Mouse (Mus musculus) hindlimb bud, embryonic 11.5 days (tissue): ENCODE results near the gene Arhgap25.
A peak's percentile ranks its signal among the peaks of the same experiment; 100 is the strongest.
"Not testable (repeated sequence)": the region's sequence is repeated elsewhere in the genome, so short reads cannot be mapped to it uniquely, and the experiment has no call there.

Experiments used
- DNase-seq: peaks from one replicate; pipeline ENCODE4 v3.0.0-alpha.2; 2012; ENCODE audit warnings: low read depth, low spot score; ENCODE audit errors: extremely low spot score

Gene Arhgap25

DNA sequence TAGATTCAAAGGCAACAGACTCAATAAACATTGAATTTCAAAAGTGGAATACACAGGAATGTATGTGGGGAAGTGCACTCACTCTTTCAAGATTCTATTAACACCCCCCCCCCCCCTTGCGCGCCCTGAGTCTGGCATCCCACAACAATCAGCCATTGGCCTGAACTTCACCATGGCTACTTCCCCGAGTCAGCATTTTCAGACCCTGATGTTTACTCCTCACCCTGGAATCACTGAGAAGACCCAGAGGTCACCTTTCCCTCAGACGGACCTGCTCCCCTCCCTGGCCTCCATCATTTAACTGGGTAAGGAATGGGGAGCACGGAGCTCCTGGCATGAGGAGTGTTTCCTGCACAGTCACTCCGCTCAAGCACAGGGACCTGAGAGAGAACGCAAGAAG lies 28.2 kb downstream of the Arhgap25 start:
- no peak for DNase-seq

DNA sequence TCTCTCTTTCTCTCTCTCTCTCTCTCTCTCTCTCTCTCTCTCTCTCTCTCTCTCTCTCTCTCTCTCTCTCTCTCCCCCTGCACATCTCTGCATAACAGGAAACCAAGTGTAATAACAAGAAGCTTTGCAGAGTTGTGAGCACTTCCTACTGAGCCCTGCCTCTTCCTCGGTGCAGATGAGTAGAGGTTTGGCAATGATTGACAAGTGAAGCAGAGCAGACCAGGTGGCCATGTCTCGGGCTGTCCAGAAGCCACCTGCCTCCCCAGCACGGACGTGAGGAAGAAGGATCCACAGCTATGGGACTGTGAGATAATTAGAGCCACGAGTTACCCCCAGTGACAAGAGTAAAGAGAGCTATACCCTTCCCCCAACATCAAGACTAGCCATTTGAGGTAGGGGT lies 29.1 kb downstream of the Arhgap25 start:
- no peak for DNase-seq

DNA sequence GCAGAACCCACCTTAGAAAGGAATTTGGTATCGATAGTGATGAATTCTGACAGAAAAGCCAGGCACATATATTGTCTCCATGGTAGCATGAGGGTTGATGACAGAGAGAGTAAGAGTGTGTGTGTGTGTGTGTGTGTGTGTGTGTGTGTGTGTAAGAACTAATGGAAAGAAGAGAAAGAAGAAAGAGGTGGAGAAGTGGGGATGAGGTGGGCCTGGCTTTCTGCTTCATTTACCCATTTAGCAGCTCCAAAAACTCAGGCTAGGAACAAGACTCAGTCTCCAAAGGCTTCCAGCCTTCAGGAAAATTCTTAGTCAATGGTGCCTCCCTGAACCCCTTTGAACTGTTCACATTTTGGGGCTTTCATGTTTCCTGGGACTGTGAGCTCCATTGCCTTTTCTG lies 29.5 kb downstream of the Arhgap25 start:
- no peak for DNase-seq

DNA sequence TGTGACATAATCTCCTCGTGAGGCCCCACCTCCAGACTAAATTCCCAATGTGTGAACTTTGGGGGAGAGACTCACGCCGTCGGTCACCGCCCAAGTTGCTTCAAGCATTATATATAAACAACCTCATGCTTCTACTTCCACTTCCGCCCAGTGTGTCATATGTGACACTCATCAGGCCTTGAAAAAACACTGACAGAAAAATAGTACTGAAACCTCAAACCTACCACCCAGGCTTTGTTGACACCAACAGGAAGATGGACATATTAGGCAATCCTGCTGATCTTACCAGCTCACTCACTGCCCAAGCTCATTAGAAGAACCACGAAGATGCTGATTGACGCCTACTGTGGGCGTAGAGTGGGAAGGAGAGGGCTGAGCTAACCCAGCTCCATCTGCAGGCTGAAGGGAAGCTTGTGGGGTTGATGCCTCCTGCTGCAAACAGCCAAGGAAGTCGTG lies 30.2 kb downstream of the Arhgap25 start:
- no peak for DNase-seq

DNA sequence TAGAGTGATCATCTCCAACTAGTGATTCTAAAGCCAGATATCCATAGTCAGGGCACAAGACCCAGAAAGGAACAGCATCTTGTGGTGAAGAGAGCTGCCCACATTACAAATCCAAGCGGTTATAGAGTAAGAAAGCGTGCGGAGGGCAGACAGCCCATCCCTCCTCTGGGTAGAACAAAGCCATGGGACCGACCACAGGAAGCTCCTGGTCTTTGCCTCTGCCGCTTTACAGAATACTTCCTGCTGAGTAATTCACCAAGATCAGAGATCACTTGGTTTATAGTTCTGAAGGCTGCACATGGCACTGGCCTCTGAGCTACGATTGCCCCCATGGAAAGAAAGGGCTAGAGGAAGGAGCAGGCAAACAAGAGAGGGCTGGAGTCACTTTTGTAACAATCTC lies 30.6 kb downstream of the Arhgap25 start:
- DNase-seq: no peak

DNA sequence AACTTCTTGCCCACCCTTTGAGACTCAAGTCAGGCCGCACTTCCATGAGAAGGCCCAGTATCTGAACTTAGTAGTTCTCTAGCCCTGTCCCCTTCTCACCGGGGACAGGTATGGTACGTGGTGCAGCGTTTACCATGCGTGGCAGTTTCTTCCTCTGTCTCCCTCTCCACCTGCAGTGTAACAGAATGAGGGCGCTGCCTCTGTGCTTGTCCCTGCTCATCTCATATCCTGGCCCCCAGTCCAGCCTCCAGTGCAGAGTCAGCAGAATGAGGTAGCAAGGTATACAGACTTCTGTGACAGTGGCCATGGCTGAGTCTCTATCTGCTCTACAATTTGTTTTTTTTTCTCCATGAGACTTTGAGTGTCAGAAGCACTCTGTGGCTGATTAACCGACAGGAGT lies 32.4 kb downstream of the Arhgap25 start:
- no peak for DNase-seq

DNA sequence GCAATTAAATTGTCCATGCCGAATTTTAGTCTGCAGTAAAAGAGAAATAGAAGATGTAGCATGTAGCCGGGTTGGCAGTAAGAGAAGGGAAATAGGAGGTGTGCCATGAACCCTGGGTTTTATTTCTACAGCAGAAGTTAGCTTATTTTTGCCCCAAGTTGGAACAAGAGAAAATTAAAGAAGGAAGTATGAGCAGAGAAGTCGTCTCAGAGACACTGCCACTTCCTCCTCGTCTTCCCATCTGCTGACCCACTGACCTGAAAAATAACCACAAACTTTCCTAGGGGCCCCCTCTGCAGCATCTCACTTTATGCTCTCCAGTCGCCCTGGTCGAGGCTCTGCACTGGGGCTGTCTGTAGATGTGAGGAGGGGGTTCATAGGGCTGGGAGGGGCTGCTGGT lies 33.3 kb downstream of the Arhgap25 start:
- no peak for DNase-seq

DNA sequence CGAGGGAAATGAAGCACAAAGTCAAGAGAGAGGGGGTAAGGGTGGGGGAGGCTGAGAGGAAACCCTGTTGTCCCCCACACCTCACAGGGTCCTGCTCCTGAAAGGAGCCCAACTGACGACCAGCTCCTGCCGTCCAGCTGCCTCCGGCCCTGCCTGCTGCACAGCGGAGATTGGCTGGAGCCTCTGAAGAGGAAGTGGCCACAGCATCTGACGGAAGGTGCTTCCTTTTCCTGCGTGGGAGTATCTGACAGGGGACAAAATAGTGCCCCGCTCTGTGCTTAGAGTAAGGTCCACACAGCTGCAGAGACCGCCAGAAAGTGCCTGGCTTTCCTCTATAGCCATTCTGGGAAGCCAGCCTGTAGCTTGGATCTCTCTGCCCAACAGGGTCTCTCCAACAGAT lies 36.9 kb downstream of the Arhgap25 start:
- no peak for DNase-seq

DNA sequence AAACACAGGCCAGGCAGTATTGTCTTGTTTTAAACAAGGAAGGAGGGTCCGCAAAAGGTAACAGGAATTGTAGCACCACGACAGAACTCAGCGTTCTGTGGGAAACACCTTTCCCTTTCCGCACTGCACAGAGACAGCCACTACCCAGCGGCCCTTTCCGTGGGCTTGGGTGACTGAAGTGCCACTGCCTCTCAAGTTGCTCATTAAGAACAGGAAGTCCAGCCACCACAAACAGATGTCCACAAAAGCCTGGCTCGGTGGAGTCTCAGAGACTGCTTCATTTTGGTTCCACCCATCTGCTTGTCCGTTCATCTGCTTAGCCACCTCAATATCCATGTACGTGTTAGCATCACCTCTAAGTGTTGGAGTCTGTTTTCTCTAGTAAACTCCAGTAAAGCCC lies 38.7 kb downstream of the Arhgap25 start:
- DNase-seq: no peak

DNA sequence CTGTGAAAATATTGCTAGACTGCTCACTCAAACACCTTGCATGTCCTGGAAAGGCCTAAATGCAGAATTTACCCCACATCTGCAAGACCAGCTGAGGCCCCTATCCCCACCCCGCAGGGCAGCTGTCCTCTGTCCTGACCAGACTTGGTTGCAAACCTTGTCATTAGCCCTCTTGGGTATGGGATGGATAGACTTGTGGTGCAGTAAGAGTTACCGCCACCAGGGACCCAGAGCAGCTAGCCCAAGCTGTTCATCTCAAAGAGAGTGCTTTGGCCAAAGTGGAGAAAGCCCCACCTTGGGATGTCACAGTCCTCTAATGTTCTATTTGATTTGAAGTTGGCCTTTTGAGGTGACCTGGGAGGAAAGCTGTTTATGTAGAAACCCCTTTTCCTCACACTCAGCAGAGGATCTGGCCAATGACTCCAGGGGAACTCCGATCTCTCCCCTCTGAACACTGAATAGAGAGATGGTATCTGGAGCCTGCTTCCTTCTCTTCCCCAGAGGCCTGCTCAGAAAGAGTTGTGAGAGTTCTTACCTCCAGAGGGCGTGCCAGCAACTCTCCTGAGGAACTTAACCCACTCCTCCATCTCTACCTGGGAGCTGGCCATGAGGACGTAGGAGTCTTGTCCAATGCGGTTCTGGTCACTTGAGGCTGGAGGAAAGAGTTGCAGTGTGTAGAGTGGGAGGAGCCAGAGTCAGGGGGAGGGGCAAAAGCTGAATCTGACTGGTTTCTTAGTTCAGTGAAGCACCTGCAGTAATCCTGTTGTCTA lies 45.2 kb downstream of the Arhgap25 start:
- DNase-seq: no peak

DNA sequence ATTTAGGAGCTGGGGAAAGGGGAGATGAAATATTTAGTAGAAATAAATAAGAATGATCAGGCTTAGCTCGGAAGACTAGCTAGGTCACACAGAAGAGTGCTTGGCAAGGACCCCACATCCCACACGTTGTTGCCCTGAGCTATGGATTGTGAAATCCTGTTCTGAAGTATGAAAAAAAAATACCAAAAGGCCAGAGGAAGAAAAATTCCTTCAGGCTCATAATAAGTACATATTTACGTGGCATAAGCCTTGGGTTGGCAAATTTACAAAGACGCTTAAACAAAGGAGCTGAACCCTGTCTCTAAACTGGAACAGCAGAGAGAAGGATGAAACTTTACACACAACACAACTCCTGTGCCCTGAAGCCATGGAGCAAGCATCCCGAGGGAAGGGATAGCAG lies 48.3 kb downstream of the Arhgap25 start:
- DNase-seq: no peak

DNA sequence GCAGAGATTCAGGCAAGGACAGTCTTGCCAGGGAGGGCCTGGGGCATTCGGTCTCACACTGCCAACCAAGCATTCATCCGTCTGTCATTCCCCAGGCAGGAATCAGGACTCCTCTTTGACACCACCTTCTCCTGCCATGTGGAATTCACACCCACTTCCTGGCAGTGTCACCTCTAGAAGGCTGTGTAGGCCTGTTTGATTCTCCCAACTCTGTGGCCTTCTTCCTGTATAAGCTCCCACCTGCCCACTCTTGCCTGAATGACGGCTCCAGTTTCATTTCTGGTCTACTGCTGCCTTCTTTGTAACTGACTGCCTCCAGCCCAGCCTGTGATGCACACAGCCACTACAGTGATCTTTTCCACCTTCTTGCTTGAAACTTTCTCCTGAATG lies 49.2 kb downstream of the Arhgap25 start:
- no peak for DNase-seq

DNA sequence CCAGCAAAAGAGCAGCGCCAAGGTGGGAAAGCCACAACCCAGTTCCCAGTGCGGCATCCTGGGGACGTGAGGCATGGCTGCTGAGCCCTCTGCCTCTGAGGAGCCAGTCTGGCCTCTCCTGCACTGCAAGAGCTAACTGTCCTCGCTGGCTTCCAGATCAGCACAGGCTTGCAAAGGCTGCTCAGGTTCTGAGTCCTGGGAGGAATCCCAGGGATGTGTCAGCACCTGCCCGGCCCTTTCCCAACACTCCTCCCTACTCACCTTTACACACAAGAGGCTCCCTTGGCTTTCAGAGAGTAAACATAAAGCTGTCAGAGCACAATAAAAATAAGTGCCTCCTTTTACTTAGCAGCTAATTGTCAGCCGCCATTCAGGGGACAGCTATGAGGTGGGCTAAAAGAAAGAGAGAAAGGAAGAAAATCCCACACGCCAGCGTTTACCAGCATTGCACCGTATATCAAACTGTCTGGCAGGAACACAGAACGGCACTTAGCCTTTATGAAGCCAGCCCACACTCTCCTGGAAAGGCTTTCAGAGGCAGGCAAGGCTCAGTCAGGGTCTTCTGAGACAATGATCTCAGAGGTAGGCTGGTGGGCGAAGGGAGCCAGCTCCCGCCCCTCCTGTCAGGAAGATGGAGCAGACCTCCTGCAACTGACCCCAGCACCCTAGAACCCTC lies 49.7 kb downstream of the Arhgap25 start:
- no peak for DNase-seq

DNA sequence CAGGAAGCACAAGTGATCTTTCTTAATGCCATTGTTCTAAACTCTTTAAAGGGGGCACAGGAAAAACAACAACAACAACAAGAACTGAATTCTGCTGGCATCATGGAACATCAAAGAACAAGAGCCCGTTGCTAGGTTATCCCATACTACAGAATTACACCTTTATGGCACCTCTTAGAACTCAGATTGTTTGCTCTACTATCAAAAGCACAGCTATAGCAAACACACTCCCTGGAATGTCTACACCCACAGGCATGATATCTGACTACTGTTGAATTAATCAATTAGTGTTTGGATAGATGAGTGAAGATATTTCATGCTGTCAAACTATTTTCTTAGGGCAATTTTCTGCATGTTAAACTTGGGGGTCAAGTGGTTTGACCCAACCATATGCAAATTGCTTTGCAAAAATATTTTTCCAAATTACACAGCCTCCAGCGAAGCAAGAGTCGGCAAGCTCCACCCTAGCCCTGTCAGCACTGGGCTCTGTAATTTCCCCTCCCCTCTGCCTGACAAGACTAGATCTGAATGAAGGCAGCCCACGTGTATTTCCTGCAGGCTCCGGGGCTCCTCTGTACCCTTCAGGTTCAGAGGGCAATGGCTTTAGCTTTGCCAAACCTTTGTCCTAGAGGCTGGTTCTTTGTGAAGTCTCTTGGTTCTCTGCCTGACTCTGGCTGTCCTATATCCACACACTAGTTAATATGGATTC lies 53.6 kb downstream of the Arhgap25 start:
- no peak for DNase-seq

DNA sequence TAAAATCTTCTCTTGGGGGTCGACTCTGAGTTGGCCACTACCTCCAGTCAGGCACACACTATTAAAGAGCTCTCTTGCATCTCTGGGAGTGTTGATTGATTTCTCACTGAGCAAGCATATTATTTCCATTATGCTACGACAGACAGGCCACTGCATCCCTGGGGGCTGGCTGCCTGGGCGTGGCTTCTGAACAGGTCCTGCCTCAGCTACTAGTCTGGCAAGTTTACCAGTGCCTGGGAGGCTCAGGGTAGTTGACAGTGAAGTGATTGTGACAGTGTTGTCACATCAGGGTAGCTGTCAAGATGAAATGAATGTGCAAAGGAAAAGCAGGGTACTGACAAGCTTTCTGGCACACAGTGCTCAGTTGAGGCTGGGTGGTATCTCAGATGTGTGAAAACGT lies 54.2 kb downstream of the Arhgap25 start:
- DNase-seq: no peak

DNA sequence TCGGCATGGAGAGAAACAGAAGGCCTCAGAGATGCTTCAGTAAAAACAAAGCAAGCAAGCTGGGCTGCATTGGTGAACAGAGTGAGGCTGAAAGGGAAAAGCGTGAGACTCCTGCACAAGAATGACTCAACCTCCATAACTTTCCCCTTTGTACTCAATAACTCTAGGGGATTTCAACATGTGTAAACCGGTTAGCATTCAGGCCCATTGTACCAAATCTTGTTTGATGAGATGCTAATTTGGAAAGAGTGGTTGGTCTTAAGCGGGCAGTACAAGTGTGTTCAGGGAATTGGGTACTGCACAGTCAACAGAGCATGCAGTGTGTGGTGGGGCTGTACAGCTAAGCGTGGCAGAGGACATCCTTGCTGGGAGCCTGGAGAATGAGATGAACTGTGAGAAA lies 57.8 kb downstream of the Arhgap25 start:
- no peak for DNase-seq

DNA sequence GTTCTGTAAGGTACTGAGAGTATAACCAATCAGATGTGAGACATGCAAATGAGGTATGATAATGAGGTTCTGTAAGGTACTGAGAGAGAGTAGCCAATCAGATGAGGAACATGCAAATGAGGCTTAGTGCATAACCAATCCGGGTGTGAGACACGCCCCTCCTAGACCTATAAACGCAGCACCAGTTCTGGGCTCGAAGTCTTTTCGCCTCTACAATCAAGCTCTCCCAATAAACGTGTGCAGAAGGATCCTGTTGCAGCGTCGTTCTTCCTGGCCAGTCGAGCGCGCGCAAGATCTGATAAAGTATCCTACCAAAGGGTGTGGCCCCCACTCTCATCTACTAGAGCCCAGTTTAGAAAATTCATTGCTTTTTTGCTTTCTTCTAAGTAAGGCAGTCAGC lies 63.0 kb downstream of the Arhgap25 start:
- DNase-seq: not testable (repeated sequence)

DNA sequence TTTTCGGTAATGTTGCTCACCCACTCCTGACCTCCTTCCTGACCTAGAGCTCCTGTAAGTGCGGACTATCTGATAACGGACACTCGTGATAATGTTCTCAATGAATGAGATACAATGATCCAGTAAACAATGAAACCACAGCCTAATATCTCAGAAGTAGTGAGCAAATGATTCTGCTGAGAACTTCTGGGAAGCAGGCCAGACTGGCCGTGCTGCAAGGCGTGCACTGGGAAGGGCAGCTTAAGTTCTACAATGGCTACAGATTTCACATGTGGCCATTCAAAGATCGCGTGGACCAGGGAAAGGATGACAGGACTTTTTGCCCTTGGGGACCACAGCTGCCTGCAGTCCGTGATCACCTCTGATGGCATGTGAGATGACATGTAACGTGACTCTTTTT lies 64.7 kb downstream of the Arhgap25 start:
- DNase-seq: no peak

DNA sequence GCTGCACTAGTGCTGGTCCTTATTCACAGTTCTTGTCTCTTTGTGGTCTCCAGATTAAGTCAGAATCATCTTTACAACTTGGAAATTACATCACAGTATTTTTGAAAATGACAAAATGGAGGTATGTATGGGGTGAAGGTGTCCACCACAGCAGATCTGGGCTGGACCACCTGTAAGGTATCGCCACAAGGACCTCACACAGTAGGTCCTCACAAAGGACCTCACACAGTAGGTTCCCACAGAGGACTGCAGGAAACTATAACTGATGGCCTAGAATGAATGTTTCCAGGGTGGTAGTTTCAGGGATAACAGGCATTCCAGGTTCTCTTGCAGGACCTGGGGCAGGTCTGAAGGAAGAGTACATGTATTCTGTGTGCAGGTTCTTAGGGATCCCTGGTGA lies 65.7 kb downstream of the Arhgap25 start:
- no peak for DNase-seq

DNA sequence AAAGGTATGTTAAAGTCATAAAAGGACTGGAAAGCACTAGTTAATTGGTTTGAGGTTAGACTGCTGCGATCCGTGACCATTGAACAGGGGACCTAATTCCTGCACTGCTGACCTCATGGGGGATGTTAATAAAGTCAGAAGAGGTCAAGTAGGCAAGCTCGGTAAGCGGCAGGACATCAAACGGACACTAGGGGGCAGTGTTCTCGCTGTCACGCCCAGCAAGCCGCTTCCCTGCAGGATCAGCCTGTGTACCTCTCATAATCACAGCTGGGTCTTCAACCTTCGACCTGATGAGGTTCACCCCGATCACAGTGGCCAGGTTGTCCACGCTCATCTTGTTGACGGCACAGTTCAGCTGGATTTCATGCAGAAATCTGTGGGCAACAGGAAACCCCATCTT lies 66.8 kb downstream of the Arhgap25 start:
- peak; percentile 57 for DNase-seq

DNA sequence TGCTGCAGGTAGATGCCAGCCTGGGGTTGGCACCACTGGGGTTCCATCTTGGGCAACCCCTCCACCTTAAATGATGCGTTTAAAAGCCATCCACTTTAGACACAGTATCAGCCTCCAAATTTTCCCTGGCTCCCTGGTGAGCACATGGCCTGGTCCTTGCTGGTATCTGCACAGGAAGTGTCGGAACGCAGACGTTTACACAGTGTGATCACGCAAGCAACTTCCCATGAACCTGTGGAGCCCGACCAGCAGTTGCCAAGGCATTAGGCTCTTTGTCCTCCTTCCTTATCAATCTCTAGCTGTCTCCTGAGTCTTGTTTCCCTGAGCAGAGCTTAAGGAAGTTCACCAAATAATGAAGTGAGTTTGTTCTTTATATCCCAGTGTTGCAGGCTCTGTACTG lies 77.6 kb downstream of the Arhgap25 start:
- DNase-seq: no peak

DNA sequence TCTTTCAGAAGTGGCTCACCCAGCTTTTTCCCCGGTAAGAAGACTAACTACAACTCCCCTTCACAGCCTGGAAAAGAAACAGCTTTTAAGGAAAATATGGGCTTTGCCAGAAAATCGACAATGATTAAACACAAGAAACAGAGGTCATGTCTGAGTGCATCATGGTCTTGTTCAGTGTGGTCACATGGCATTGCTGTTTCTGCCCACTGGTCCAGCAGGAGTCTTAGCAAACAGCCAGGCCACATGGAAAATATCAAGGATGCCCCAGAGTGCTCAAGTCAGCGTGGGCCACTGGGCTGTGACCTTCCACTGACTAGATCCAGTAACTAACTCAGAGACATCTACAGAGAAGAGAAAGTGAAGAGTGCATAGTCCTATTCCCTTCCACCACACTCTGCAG lies 81.3 kb downstream of the Arhgap25 start:
- no peak for DNase-seq
